Mouse (Mus musculus) forebrain, postnatal 0 days (tissue): ENCODE measurements at regions not wholly inside any gene's neighbourhood (a gene's known extent, or its start where the extent isn't known, plus 50 kb on each side); places are given as distances from the start of the nearest gene placed in this dataset.

ENCODE experiments used
- ATAC-seq: fragments of 200-750 bp; cut with Nextera tagmentation; 2 replicates; pipeline ENCODE4 v1.8.0; 2017; ENCODE audit warnings: mild to moderate bottlenecking, moderate library complexity
- DNase-seq: peaks from one replicate; pipeline ENCODE4 v3.0.0-alpha.2; 2015
- H3K27ac ChIP-seq: fragments of 300-500 bp; sonication (generic); 2 replicates; pipeline ENCODE4 v1.5.1; 2014; ENCODE audit warnings: low read depth, mild to moderate bottlenecking, antibody characterized with exemption, low read length, moderate library complexity, mixed read lengths
- H3K27me3 ChIP-seq: fragments of 300-500 bp; sonication (generic); 2 replicates; pipeline ENCODE4 v1.6.1; 2014; ENCODE audit warnings: mild to moderate bottlenecking, low read length, mixed read lengths; ENCODE audit not compliant: insufficient read depth
- H3K36me3 ChIP-seq: fragments of 300-500 bp; sonication (generic); 2 replicates; pipeline ENCODE4 v1.6.1; 2014; ENCODE audit warnings: mild to moderate bottlenecking, moderate library complexity; ENCODE audit not compliant: insufficient read depth
- H3K4me1 ChIP-seq: fragments of 300-500 bp; sonication (generic); 2 replicates; pipeline ENCODE4 v1.6.1; 2014; ENCODE audit warnings: antibody characterized with exemption; ENCODE audit not compliant: insufficient read depth
- H3K4me2 ChIP-seq: fragments of 300-500 bp; sonication (generic); 2 replicates; pipeline ENCODE4 v1.6.1; 2014; ENCODE audit warnings: low read depth, mild to moderate bottlenecking, moderate library complexity
- H3K4me3 ChIP-seq: fragments of 300-500 bp; sonication (generic); 2 replicates; pipeline ENCODE4 v1.5.1; 2014; ENCODE audit warnings: low read depth, low read length, mixed read lengths
- H3K9ac ChIP-seq: fragments of 300-500 bp; sonication (generic); 2 replicates; pipeline ENCODE4 v1.6.1; 2014; ENCODE audit warnings: mild to moderate bottlenecking
- H3K9me3 ChIP-seq: fragments of 300-500 bp; sonication (generic); 2 replicates; pipeline ENCODE4 v1.6.1; 2016; ENCODE audit warnings: low read length
- CTCF ChIP-seq: sonication (generic); IDR thresholded peaks from 2 replicates; pipeline ENCODE4 v1.5.1; 2016; ENCODE audit warnings: antibody characterized with exemption, control low read depth, low read depth
- WGBS: fragments of 180-500 bp; shearing (Covaris S2); extraction: QIAGEN DNeasy Blood & Tissue Kit; methylation state at CpG from one replicate; pipeline ENCODE4 v1.1.7; 2014; 5-methylcytosine and 5-hydroxymethylcytosine counted together

DNA sequence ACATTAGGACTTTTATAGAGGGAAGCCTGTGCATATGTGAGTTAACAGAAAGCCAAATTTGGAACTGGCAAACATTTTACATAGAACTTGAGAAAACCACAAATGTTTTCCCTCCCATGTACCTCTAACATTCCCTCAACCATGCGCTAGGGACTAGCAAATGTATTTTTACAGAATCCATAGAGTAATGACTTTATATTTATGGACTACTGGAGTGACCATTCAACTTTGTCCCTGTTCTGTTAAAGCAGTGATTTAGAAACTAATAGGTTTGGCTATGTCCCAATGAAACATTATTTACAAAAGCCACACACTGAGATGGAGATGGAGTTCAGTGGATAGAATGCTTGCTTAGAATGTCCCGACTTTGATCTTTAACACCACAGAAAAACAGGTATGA is 557.0 kb downstream of the Ebf1 start:
- 90% methylated on average over 2 of the region's 2 CpGs for WGBS
- Histone ChIP-seq H3K4me3 (no peak overlapping the region), H3K27me3 (no peaks in the 10 kb centered on the region; the same call in 1 of the 2 replicates), H3K9me3 (no peaks in the 10 kb centered on the region), H3K4me2 (no peak overlapping the region), H3K4me1 (no peaks in the 10 kb centered on the region), H3K36me3 (no peaks in the 10 kb centered on the region), H3K9ac (no peak overlapping the region), H3K27ac (no peak overlapping the region)
- DNase-seq (no peak), ATAC-seq (no peak)
- no peak for TF ChIP-seq CTCF

- Histone ChIP-seq H3K27ac (no peak overlapping the region), H3K4me3 (no peak overlapping the region), H3K4me2 (no peak overlapping the region), H3K36me3 (no peaks in the 10 kb centered on the region), H3K9ac (no peak overlapping the region), H3K4me1 (no peaks in the 10 kb centered on the region), H3K27me3 (no peaks in the 10 kb centered on the region; the same call in 1 of the 2 replicates), H3K9me3 (no peaks in the 10 kb centered on the region)
- 81% methylated on average over 10 of the region's 10 CpGs for WGBS
- ATAC-seq (peak; percentile 43; the same call in 1 of the 2 replicates), DNase-seq (no peak)
- no peak for TF ChIP-seq CTCF
These were observed 558.0 kb downstream of the Ebf1 start for GRCm38 (mm10) chr11:45174811-45175798.

DNA sequence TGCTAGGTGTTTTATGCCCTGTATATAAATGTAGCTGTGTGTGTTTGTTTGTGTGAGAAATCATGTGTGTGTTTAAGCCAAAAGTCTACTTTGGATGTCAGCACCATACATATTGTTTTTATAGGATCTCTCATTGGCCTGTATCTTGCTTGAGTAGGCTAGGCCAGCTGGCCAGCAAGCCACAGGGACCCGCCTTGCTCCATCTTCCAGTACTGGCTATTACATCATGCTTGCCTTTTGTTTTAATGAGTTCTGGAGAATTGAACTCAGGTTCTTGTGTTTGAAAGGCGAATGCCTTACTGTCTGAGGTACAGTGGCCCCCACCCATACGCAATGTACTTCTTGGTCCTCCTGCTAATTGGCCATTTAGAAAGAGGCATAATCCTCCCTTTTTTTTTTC is 559.9 kb downstream of the Ebf1 start:
- no peak overlapping the region for H3K27ac ChIP-seq
- no peak overlapping the region for H3K9ac ChIP-seq
- H3K4me2 ChIP-seq, result no peak overlapping the region
- no peaks in the 10 kb centered on the region for H3K36me3 ChIP-seq
- no peaks in the 10 kb centered on the region for H3K4me1 ChIP-seq
- TF ChIP-seq CTCF, result no peak
- ATAC-seq (no peak), DNase-seq (no peak)
- H3K4me3 ChIP-seq, result no peak overlapping the region
- 77% methylated on average over 3 of the region's 3 CpGs for WGBS
- H3K27me3 ChIP-seq, result no peaks in the 10 kb centered on the region; the same call in 1 of the 2 replicates
- no peaks in the 10 kb centered on the region for H3K9me3 ChIP-seq

DNA sequence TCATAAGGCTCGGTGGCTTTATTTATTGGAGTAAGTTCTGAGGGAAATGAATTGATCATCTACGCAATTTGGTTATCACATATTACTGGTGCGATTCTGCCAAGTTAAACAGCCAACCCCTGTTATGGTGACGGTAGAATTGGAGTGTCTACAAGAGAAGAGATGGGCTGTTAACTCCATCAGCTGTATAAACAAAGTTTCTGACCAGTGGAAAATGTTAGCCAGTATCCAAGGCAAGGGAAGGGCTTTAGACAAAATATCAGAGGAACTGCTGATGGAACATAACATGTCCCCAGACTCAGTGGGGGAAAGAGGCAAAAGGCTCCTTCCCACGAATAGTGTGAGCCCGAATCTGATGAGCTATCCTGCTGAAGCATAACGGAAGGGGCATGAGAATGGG is 560.9 kb downstream of the Ebf1 start:
- Histone ChIP-seq H3K27me3 (no peaks in the 10 kb centered on the region; the same call in 1 of the 2 replicates), H3K27ac (no peak overlapping the region), H3K9me3 (no peaks in the 10 kb centered on the region), H3K36me3 (no peaks in the 10 kb centered on the region), H3K4me1 (no peaks in the 10 kb centered on the region), H3K4me3 (no peak overlapping the region), H3K9ac (no peak overlapping the region), H3K4me2 (no peak overlapping the region)
- WGBS, result 89% methylated on average over 7 of the region's 7 CpGs
- ATAC-seq, result no peak
- DNase-seq, result no peak
- TF ChIP-seq CTCF, result no peak

- TF ChIP-seq CTCF, result no peak
- Histone ChIP-seq H3K9ac (no peak overlapping the region), H3K36me3 (no peaks in the 10 kb centered on the region), H3K4me3 (no peak overlapping the region), H3K4me2 (no peak overlapping the region), H3K27ac (no peak overlapping the region), H3K27me3 (no peaks in the 10 kb centered on the region), H3K9me3 (no peaks in the 10 kb centered on the region), H3K4me1 (no peaks in the 10 kb centered on the region)
- WGBS, result 88% methylated on average over 1 of the region's 1 CpGs
- no peak for DNase-seq
- no peak for ATAC-seq
These were observed 561.9 kb downstream of the Ebf1 start for GRCm38 (mm10) chr11:45179019-45179418.

- H3K4me1 ChIP-seq, result peaks cover 7% of the 10 kb centered on the region; the same call in 1 of the 2 replicates
- 37% methylated on average over 14 of the region's 14 CpGs for WGBS
- no peak overlapping the region; the same call in 1 of the 2 replicates for H3K9ac ChIP-seq
- no peak overlapping the region for H3K4me2 ChIP-seq
- peak overlapping the region; percentile 15; the same call in 1 of the 2 replicates for H3K27ac ChIP-seq
- ATAC-seq (peak; percentile 6; the same call in 1 of the 2 replicates), DNase-seq (no peak)
- H3K4me3 ChIP-seq, result no peak overlapping the region
- no peaks in the 10 kb centered on the region for H3K27me3 ChIP-seq
- H3K9me3 ChIP-seq, result no peaks in the 10 kb centered on the region
- H3K36me3 ChIP-seq, result no peaks in the 10 kb centered on the region
- no peak for TF ChIP-seq CTCF
These were observed 573.7 kb downstream of the Ebf1 start for GRCm38 (mm10) chr11:45190601-45191370.
